Mouse (Mus musculus) midbrain, embryonic 15.5 days (tissue): ENCODE results near the gene Brd4. TPM values are rescaled to one million over a fixed set of nuclear protein-coding genes. Genes with fewer than 3 reads are reported as not detected.
"Not testable (repeated sequence)": the region's sequence is repeated elsewhere in the genome, so short reads cannot be mapped to it uniquely, and the experiment has no call there.

Source experiments
- ATAC-seq: fragments of 200-750 bp; cut with Nextera tagmentation; replicated peaks from 2 replicates; pipeline ENCODE4 v1.8.0; 2017; ENCODE audit warnings: moderate TSS enrichment
- H3K27ac ChIP-seq: fragments of 300-500 bp; sonication (generic); 2 replicates; pipeline ENCODE4 v1.5.1; 2015; ENCODE audit warnings: mild to moderate bottlenecking, inconsistent platforms
- H3K27me3 ChIP-seq: fragments of 300-500 bp; sonication (generic); replicated peaks from 2 replicates; pipeline ENCODE4 v1.6.1; 2015; ENCODE audit warnings: inconsistent platforms
- H3K36me3 ChIP-seq: fragments of 300-500 bp; sonication (generic); replicated peaks from 2 replicates; pipeline ENCODE4 v1.6.1; 2015; ENCODE audit warnings: inconsistent platforms
- H3K4me1 ChIP-seq: fragments of 300-500 bp; sonication (generic); 2 replicates; pipeline ENCODE4 v1.6.1; 2015; ENCODE audit warnings: inconsistent platforms
- H3K4me2 ChIP-seq: fragments of 300-500 bp; sonication (generic); 2 replicates; pipeline ENCODE4 v1.6.1; 2015; ENCODE audit warnings: inconsistent platforms, mild to moderate bottlenecking, moderate library complexity
- H3K4me3 ChIP-seq: fragments of 300-500 bp; sonication (generic); 2 replicates; pipeline ENCODE4 v1.5.1; 2015; ENCODE audit warnings: mild to moderate bottlenecking, inconsistent platforms
- H3K9ac ChIP-seq: fragments of 300-500 bp; sonication (generic); 2 replicates; pipeline ENCODE4 v1.6.1; 2015; ENCODE audit warnings: mild to moderate bottlenecking, inconsistent platforms
- H3K9me3 ChIP-seq: fragments of 300-500 bp; sonication (generic); 2 replicates; pipeline ENCODE4 v1.6.1; 2016; ENCODE audit warnings: inconsistent platforms
- WGBS: fragments of 180-500 bp; shearing (Covaris S2); methylation state at CpG from one replicate; pipeline ENCODE4 v1.1.7; 2015; ENCODE audit warnings: mixed read lengths; 5-methylcytosine and 5-hydroxymethylcytosine counted together
- polyA plus RNA-seq: library from polyadenylated mRNA; unstranded; fragments of >200 nt; fragmentation: Nextera tagmentation; extraction: Ambion mirVana; gene quantifications from 2 replicates; pipeline ENCODE4 v1.2.1, GENCODE M21; 2015

Brd4 gene
- polyA plus RNA-seq, 1 experiment from 2014 or later, result 95.5 TPM

GRCm38 (mm10) chr17:32250066-32250465 is 34.5 kb downstream of the Brd4 start:
- WGBS, result 90% methylated on average over 1 of the region's 1 CpGs
- Histone ChIP-seq H3K27ac (no peak overlapping the region), H3K4me1 (no peaks in the 10 kb centered on the region), H3K4me3 (no peak overlapping the region), H3K4me2 (no peak overlapping the region), H3K9me3 (no peaks in the 10 kb centered on the region), H3K36me3 (0 out of 2 replicates have a peak, but pooled peaks cover 2% of the 10 kb centered on the region), H3K27me3 (no peaks in the 10 kb centered on the region), H3K9ac (no peak overlapping the region)
- ATAC-seq, result no peak

- 100% methylated on average over 1 of the region's 1 CpGs for WGBS
- no peak overlapping the region for H3K4me2 ChIP-seq
- no peaks in the 10 kb centered on the region for H3K9me3 ChIP-seq
- H3K4me3 ChIP-seq, result no peak overlapping the region
- H3K27me3 ChIP-seq, result no peaks in the 10 kb centered on the region
- no peaks in the 10 kb centered on the region for H3K4me1 ChIP-seq
- no peak overlapping the region for H3K9ac ChIP-seq
- H3K36me3 ChIP-seq, result 0 out of 2 replicates have a peak, but pooled peaks cover 2% of the 10 kb centered on the region
- H3K27ac ChIP-seq, result no peak overlapping the region
- no peak for ATAC-seq
These were observed 36.3 kb downstream of the Brd4 start for GRCm38 (mm10) chr17:32248192-32248591.

- Histone ChIP-seq H3K9ac (no peak overlapping the region), H3K4me3 (no peak overlapping the region), H3K27ac (no peak overlapping the region), H3K4me2 (no peak overlapping the region), H3K27me3 (no peaks in the 10 kb centered on the region), H3K9me3 (no peaks in the 10 kb centered on the region), H3K4me1 (no peaks in the 10 kb centered on the region), H3K36me3 (0 out of 2 replicates have a peak, but pooled peaks cover 2% of the 10 kb centered on the region)
- 95% methylated on average over 1 of the region's 1 CpGs for WGBS
- ATAC-seq, result no peak
These were observed 36.9 kb downstream of the Brd4 start for GRCm38 (mm10) chr17:32247616-32248015.

- Histone ChIP-seq H3K9ac (no peak overlapping the region), H3K36me3 (0 out of 2 replicates have a peak, but pooled peaks cover 2% of the 10 kb centered on the region), H3K4me3 (no peak overlapping the region), H3K27ac (no peak overlapping the region), H3K27me3 (no peaks in the 10 kb centered on the region), H3K4me1 (no peaks in the 10 kb centered on the region), H3K9me3 (no peaks in the 10 kb centered on the region), H3K4me2 (no peak overlapping the region)
- WGBS, result 56% methylated on average over 5 of the region's 5 CpGs
- no peak for ATAC-seq
These were observed 38.4 kb downstream of the Brd4 start for GRCm38 (mm10) chr17:32246117-32246516.

GRCm38 (mm10) chr17:32240881-32241531 is 43.5 kb downstream of the Brd4 start:
- no peak for ATAC-seq
- Histone ChIP-seq H3K27me3 (no peaks in the 10 kb centered on the region), H3K4me1 (peaks cover 5% of the 10 kb centered on the region), H3K4me3 (no peak overlapping the region), H3K9me3 (no peaks in the 10 kb centered on the region), H3K27ac (no peak overlapping the region; the same call in 1 of the 2 replicates), H3K36me3 (no peaks in the 10 kb centered on the region), H3K9ac (no peak overlapping the region), H3K4me2 (no peak overlapping the region)
- WGBS, result 95% methylated on average over 2 of the region's 2 CpGs

GRCm38 (mm10) chr17:32238589-32238988 is 45.9 kb downstream of the Brd4 start:
- WGBS, result 81% methylated on average over 1 of the region's 1 CpGs
- Histone ChIP-seq H3K9me3 (no peaks in the 10 kb centered on the region), H3K4me1 (peaks cover 19% of the 10 kb centered on the region), H3K36me3 (no peaks in the 10 kb centered on the region), H3K27me3 (no peaks in the 10 kb centered on the region), H3K4me2 (no peak overlapping the region), H3K9ac (no peak overlapping the region), H3K27ac (no peak overlapping the region), H3K4me3 (no peak overlapping the region)
- ATAC-seq, result no peak

- no peak overlapping the region for H3K4me3 ChIP-seq
- no peaks in the 10 kb centered on the region for H3K36me3 ChIP-seq
- peak; percentile 67 for ATAC-seq
- peaks cover 24% of the 10 kb centered on the region for H3K4me1 ChIP-seq
- H3K27me3 ChIP-seq, result no peaks in the 10 kb centered on the region
- H3K4me2 ChIP-seq, result no peak overlapping the region
- 53% methylated on average over 5 of the region's 5 CpGs for WGBS
- H3K9ac ChIP-seq, result no peak overlapping the region
- H3K9me3 ChIP-seq, result no peaks in the 10 kb centered on the region
- H3K27ac ChIP-seq, result peak overlapping the region; percentile 75
These were observed 48.9 kb downstream of the Brd4 start for GRCm38 (mm10) chr17:32235534-32236191.

GRCm38 (mm10) chr17:32233174-32233573 is 51.3 kb downstream of the Brd4 start:
- Histone ChIP-seq H3K4me1 (peaks cover 24% of the 10 kb centered on the region), H3K9ac (no peak overlapping the region), H3K9me3 (no peaks in the 10 kb centered on the region), H3K4me3 (no peak overlapping the region), H3K4me2 (no peak overlapping the region), H3K27ac (no peak overlapping the region), H3K36me3 (peaks cover 10% of the 10 kb centered on the region), H3K27me3 (no peaks in the 10 kb centered on the region)
- ATAC-seq, result no peak

- H3K27ac ChIP-seq, result no peak overlapping the region
- H3K4me3 ChIP-seq, result no peak overlapping the region
- H3K36me3 ChIP-seq, result peaks cover 35% of the 10 kb centered on the region
- H3K27me3 ChIP-seq, result no peaks in the 10 kb centered on the region
- 92% methylated on average over 4 of the region's 4 CpGs for WGBS
- peaks cover 9% of the 10 kb centered on the region for H3K4me1 ChIP-seq
- H3K9ac ChIP-seq, result no peak overlapping the region
- no peaks in the 10 kb centered on the region for H3K9me3 ChIP-seq
- H3K4me2 ChIP-seq, result no peak overlapping the region
- no peak for ATAC-seq
These were observed 55.3 kb downstream of the Brd4 start for GRCm38 (mm10) chr17:32229256-32229655.

- Histone ChIP-seq H3K9me3 (no peaks in the 10 kb centered on the region), H3K4me3 (no peak overlapping the region), H3K4me1 (no peaks in the 10 kb centered on the region), H3K9ac (no peak overlapping the region), H3K36me3 (peaks cover 39% of the 10 kb centered on the region), H3K27ac (no peak overlapping the region), H3K4me2 (no peak overlapping the region), H3K27me3 (no peaks in the 10 kb centered on the region)
- ATAC-seq, result no peak
- WGBS, result 79% methylated on average over 3 of the region's 3 CpGs
These were observed 63.6 kb downstream of the Brd4 start for GRCm38 (mm10) chr17:32220873-32221272.

GRCm38 (mm10) chr17:32215587-32215986 is 68.9 kb downstream of the Brd4 start:
- not testable (repeated sequence) for ATAC-seq, H3K27me3 ChIP-seq, H3K9ac ChIP-seq, H3K27ac ChIP-seq, H3K4me3 ChIP-seq, H3K4me2 ChIP-seq, H3K9me3 ChIP-seq, H3K4me1 ChIP-seq
- H3K36me3 ChIP-seq, result peaks cover 47% of the 10 kb centered on the region
- WGBS, result 72% methylated on average over 4 of the region's 4 CpGs

GRCm38 (mm10) chr17:32211554-32211953 is 73.0 kb downstream of the Brd4 start:
- not testable (repeated sequence) for H3K27me3 ChIP-seq, H3K27ac ChIP-seq, H3K4me2 ChIP-seq, H3K9me3 ChIP-seq, H3K4me1 ChIP-seq, H3K9ac ChIP-seq, ATAC-seq, H3K4me3 ChIP-seq
- H3K36me3 ChIP-seq, result peaks cover 63% of the 10 kb centered on the region
- 90% methylated on average over 6 of the region's 6 CpGs for WGBS

GRCm38 (mm10) chr17:32209752-32210151 is 74.8 kb downstream of the Brd4 start:
- Histone ChIP-seq H3K4me2 (no peak overlapping the region), H3K4me3 (no peak overlapping the region), H3K9ac (no peak overlapping the region), H3K27ac (no peak overlapping the region), H3K27me3 (no peaks in the 10 kb centered on the region), H3K9me3 (no peaks in the 10 kb centered on the region), H3K36me3 (peaks cover 66% of the 10 kb centered on the region), H3K4me1 (no peaks in the 10 kb centered on the region)
- ATAC-seq, result no peak
- WGBS, result 31% methylated on average over 3 of the region's 3 CpGs
